Mouse (Mus musculus) embryo, embryonic 10 days (tissue): ENCODE measurements around the gene Pgpep1.

Experiments
- DNase-seq: peaks from one replicate; pipeline ENCODE4 v3.0.0-alpha.2; 2015; ENCODE audit warnings: low spot score

Pgpep1 gene

DNA sequence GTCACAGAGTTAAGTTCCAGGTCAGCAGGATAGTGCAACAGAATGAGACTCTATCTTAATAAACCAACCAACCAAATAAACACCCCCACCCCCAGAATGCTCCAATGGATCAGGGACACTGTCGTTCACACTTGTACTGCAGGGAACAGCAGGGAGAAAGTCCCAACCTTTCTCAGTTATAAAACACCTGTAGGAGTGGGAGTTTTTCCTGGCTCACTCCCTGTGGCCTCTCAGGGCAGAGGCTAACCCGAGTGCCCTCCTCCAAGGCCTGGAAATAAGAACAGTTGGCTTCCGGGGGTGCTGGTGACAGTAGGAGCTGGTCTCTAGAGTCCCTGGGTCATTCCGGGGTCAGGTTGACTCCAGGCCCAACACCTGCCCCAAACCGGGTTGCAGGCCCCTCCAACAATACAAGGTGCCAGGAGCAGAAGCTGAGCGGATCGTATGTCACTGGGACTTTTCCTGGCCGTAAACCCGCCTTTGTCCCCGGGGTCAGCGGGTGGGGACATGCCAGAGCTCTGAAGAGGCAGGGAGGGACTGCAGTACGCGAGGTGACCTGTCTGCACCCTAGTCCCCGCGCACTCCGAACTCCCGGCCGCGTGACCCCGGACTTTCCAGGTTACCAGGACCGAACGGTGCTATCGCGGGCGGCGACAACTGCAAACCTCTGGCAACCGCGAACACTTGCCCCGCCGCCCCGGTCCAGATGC is 1.1 kb downstream of the Pgpep1 start:
- no peak for DNase-seq

DNA sequence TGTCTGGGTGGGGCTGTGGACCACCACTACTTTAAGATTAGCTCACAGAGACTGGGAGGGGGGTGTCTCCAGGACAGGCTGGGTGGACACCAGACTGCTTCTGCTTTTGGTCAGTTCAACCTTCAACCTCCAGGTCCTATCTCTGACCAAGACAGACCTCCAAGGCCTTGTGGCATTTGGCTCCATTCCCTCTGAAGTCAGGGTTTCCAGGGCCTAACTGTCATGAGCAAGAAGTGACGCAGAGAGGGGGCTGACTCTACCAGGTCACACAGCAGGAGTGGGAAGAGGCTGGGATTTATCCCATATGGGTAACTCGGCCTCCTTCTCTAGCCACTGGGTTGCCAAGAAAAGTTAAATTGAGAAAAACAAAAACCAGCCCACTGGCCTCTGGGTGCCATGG is 2.4 kb downstream of the Pgpep1 start:
- no peak for DNase-seq

- DNase-seq = no peak
These were observed 3.0 kb downstream of the Pgpep1 start for GRCm38 (mm10) chr8:70657214-70657613.

DNA sequence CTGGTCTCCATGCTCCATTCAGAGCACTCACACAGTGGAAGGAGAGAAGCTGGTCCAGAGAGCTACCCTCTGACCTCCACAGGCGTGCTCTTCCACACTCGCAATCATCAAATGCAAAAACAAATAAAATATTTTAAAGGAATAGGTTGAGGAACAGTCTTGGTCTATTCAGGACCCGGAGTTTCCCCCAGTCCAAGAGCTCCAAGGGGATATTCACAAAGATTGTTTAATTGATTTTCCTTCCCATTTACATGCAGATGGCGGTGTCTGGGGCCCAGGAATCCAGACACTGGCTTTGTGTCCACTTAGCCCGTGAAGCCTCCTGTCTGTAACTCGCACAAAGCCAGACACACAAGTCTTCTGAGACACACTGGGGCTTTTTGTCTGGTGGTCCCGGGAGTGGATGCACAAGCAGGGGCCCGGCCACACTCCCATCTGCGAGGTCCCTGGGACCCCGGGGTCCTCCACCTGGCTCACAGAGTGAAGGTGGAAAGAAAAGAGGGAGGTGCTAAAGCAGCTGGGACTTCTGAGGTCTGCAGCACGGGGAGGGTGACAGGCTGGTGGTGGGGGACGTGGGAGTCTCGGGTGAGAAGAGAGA is 3.9 kb downstream of the Pgpep1 start:
- peak; percentile 61 for DNase-seq

DNA sequence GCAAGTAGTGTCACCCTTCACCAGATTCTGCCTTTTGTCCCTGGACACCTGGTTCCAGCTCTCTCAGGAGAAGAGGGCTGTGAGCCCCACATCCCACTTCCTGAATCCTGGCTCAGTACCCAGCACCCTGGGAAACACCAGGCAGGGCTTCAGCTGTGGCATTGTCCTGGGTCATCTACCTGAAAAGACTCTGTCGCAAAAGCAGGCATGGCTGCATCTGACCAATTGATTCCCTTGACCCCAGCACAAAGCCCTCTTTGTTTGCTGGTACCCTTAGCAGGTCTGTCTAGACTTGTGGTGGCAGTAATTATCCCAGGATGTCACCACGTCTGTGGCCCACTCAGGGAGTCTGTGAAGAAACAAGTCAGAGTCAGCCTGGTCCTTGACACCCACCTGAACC is 4.7 kb downstream of the Pgpep1 start:
- peak; percentile 37 for DNase-seq

DNA sequence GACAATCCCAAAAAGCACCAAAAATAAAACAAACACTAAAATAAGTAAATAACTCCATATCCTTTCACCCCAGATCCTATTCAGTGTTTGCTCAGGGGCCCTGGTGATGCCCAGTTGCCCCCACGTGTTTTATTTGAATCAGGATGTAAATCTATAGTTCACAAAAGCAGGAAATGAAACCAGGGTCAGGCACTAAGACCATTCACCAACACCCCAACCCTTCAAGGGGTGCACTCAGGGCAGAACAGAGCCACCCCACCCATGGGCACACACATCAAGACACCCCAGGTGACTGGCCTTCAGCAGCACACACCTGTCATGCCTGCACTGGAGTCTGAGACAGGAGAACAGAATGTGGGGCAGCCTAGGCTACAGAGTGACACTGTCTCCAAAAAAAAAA is 6.1 kb downstream of the Pgpep1 start:
- DNase-seq = no peak

- DNase-seq = peak; percentile 65
These were observed 7.0 kb downstream of the Pgpep1 start for GRCm38 (mm10) chr8:70653226-70653625.

GRCm38 (mm10) chr8:70650351-70650750 is 9.8 kb downstream of the Pgpep1 start:
- no peak for DNase-seq

GRCm38 (mm10) chr8:70649324-70649723 is 10.9 kb downstream of the Pgpep1 start:
- peak; percentile 4 for DNase-seq

DNA sequence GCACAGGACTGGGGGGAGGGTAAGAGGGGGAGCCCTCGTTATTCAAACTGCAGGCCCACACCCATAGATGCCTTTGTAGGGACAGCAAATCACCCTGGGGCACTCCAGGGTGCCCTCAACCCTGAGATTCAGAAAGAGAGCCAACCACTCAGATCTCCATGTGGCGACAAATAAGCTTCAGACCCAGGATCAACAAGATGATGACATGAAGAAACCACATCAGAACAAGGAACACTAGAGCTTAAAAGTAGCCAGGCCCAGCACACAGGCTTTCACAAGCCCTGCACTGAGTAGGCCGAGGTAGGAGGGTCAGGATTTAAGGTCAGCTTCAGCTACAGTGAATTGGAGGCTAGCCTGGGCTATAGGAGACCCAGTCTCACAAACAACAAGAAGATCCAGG is 11.3 kb downstream of the Pgpep1 start:
- DNase-seq = no peak

DNA sequence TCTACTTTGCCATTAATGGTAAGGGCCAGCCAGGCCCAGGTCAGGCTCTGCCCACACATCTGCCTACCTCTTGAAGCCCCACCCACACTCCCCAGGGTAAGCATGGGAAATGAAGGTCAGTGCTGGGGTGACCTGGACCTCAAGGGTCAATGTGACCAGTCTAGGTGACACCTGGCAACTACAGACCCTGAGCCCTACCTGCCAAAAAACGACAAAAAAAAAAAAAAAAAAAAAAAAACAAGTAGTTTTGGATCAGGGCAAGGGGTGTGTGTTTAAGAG is 12.1 kb downstream of the Pgpep1 start:
- peak; percentile 3 for DNase-seq

GRCm38 (mm10) chr8:70647343-70648163 is 12.6 kb downstream of the Pgpep1 start:
- DNase-seq = peak; percentile 73

- DNase-seq = no peak
These were observed 13.4 kb downstream of the Pgpep1 start for GRCm38 (mm10) chr8:70646775-70647174.

GRCm38 (mm10) chr8:70646369-70646768 is 13.8 kb downstream of the Pgpep1 start:
- DNase-seq = no peak

DNA sequence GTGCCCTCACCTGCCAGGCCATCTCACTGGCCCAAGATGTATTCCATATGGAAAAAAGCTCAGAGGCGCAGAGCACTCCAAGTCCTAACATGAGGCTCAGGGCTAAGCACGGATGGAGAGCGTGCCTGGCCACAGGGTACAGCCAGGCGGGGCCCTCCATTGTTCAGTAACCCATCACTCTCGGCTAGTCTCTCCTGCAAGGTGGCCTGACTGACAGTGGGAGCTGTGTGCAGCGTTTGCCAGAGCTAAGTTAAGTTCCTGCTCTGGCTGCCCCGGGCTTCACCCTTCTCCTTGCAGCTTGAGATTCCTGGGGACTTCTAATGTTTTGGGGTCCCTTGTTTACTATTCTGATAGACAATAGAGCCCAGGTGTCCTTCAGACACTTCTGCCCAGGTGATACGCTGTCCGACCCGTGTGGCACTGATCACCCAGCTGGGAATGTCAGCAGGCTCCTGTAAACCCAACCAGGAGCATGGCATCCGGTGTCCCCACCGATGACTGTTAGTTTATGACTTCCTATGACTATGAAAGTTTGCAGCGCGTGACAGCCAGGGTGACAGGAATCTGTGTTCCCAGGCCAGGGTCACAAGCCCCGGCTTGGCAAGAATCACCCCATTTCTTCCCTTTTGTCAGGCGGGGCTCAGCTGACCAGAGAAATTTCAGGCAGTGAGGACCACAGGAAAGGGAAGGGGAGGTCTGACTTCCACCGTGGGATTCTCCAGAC is 14.5 kb downstream of the Pgpep1 start:
- no peak for DNase-seq

GRCm38 (mm10) chr8:70644065-70644464 is 16.1 kb downstream of the Pgpep1 start:
- no peak for DNase-seq

DNA sequence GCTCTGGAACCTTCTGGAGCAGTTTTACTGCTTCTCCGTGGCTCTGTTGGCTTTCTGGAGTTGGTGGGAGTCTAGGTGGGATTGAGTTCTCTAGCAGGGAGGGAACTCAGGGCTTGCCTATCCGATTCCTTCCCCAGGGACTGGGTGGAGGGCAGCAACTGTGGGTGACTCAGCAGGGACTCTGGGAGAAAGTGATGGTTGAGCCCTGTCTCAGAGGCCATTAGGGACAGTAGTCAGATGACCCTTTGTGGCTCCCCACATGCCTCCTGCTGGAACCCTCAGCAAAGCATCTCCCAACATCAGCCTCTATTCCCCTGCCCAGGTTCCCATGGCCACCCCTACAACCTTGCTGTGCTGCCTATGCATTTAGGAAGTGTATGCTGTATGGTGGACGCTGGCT is 17.2 kb downstream of the Pgpep1 start:
- DNase-seq = peak; percentile 3

DNA sequence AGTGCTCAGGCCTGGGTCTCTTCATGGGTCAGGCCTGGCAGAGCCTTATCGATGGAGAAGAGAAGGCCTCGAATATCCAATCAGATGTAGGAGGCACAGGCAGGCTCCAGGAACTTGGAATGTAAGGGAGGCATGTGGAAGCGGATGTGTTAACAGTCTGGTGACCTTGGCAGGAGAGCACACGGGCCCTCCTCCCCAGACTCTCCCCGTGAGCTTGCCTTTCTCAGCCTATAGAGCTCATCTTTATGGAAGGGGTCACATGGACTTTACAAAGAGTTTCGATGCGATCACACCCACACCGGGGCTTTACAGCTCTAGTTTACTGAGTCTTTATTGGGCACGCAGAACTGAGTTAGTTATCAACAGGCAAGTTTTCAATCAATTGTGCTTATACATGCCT is 21.4 kb downstream of the Pgpep1 start:
- no peak for DNase-seq

- DNase-seq = no peak
These were observed 23.4 kb downstream of the Pgpep1 start for GRCm38 (mm10) chr8:70636838-70637237.

DNA sequence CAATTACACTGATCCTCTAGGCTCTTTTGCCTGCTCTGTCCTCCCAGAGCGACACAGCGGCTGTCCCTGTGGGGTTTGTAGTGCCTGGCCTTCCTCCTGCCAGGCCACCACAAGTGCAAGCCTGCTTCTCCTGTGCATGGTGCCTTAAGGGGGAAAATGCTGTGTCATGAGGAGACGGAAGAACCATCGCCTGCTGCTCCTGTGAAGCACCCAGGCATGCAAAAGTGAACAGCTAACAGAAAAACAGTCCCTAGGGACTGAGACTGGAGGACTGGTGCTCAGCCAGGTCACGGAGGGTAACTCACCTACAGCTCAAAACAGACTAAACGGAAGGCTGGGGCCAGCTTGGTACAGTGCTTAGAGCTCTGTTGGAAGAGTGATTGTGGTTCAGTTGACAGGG is 24.7 kb downstream of the Pgpep1 start:
- no peak for DNase-seq

DNA sequence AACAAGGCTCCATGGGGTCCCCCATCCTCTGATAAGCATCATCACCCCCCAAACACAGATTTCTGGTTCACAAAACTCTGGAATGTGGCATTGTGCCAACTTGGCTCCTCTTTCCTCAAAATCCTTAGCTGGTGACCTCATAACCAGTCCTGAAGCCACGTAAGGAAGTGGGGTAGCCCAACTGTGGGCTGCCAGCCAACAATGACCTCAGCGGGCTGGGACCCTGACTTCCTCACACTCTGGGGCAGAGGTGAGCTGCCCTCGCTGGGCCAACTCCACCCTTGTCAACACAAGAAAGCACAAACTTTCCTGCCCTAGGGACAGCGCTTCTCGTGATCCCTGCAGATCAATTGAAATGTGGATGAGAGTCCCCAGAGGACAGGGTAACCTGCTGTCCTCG is 26.1 kb downstream of the Pgpep1 start:
- DNase-seq = no peak

DNA sequence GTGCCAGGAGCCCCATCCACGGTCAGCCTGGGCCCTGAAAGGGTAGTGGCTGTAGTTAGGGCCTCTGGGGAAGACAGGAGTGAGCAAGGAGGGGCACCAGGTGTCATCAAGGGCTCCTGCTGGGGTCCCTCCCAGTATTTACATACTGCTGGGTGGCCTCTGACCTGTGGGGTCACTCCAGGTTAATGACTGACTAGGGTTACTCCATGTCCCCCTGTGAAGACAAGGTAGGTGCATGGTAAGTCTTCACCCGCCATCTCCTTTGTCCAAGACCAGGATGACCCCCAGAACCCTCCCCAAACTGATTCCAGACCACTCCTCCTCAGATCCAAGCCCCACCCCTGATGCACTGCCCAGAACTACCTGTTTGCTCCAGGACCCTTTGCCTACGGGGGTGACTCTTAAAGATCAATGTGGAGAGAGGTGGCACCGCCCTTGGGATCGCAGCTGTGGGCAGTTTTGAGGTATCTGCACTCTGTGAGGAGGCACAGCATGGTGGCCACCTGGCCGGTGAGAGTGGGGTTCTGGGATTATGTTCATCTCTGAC is 27.8 kb downstream of the Pgpep1 start, which contains the start of gene Gdf15:
Gene Gdf15 (minus strand): TSS at position 111 of the 547 bp plus-strand sequence.
- no peak for DNase-seq
